Mouse (Mus musculus) small intestine, adult 2 months (tissue): ENCODE data around the gene Trim45. TPM values are rescaled to one million over a fixed set of nuclear protein-coding genes. Genes with fewer than 3 reads are reported as not detected.

ENCODE experiments used
- H3K27ac ChIP-seq: fragments of 200-500 bp; 2 replicates; pipeline ENCODE4 v1.5.1; 2012; ENCODE audit warnings: low read depth, low read length, control low read depth, inconsistent platforms; ENCODE audit not compliant: insufficient read depth
- H3K27me3 ChIP-seq: fragments of 200-500 bp; 2 replicates; pipeline ENCODE4 v1.6.1; 2012; ENCODE audit warnings: mild to moderate bottlenecking, moderate library complexity, low read length, inconsistent platforms; ENCODE audit not compliant: control insufficient read depth, insufficient read depth
- H3K36me3 ChIP-seq: fragments of 200-500 bp; 2 replicates; pipeline ENCODE4 v1.6.1; 2012; ENCODE audit warnings: mild to moderate bottlenecking, low read length, control low read depth, inconsistent platforms; ENCODE audit not compliant: control insufficient read depth, insufficient read depth
- H3K4me1 ChIP-seq: fragments of 200-500 bp; 2 replicates; pipeline ENCODE4 v1.6.1; 2012; ENCODE audit warnings: low read length, inconsistent platforms, mixed read lengths; ENCODE audit not compliant: control insufficient read depth, insufficient read depth, insufficient read length
- H3K4me3 ChIP-seq: fragments of 200-500 bp; 2 replicates; pipeline ENCODE4 v1.5.1; 2012; ENCODE audit warnings: low read depth, mild to moderate bottlenecking, control low read depth, inconsistent platforms, low read length, moderate library complexity
- CTCF ChIP-seq: fragments of 200-500 bp; IDR thresholded peaks from 2 replicates; pipeline ENCODE4 v1.5.1; 2012; ENCODE audit warnings: low read depth, mild to moderate bottlenecking, control low read depth, inconsistent platforms, low read length, moderate library complexity, mixed read lengths; ENCODE audit not compliant: insufficient replicate concordance, insufficient read length; ENCODE audit errors: extremely low read depth
- POLR2A ChIP-seq: fragments of 200-500 bp; IDR thresholded peaks from 2 replicates; pipeline ENCODE4 v1.6.1; 2012; ENCODE audit warnings: low read depth, mild to moderate bottlenecking, control low read depth, inconsistent platforms, low read length, moderate library complexity
- WGBS: fragments of 180-500 bp; shearing (Covaris S2); methylation state at CpG from one replicate; pipeline ENCODE4 v1.1.7; 2018; 5-methylcytosine and 5-hydroxymethylcytosine counted together
- polyA plus RNA-seq: library from polyadenylated mRNA; depleted of rRNA; stranded (reverse); fragments of >200 nt; gene quantifications from 2 replicates; pipeline ENCODE4 v1.2.3, GENCODE M21; 2012; rRNA removed

Trim45 gene
- 0.46 and 0.82 TPM in 2 replicates for polyA plus RNA-seq

DNA sequence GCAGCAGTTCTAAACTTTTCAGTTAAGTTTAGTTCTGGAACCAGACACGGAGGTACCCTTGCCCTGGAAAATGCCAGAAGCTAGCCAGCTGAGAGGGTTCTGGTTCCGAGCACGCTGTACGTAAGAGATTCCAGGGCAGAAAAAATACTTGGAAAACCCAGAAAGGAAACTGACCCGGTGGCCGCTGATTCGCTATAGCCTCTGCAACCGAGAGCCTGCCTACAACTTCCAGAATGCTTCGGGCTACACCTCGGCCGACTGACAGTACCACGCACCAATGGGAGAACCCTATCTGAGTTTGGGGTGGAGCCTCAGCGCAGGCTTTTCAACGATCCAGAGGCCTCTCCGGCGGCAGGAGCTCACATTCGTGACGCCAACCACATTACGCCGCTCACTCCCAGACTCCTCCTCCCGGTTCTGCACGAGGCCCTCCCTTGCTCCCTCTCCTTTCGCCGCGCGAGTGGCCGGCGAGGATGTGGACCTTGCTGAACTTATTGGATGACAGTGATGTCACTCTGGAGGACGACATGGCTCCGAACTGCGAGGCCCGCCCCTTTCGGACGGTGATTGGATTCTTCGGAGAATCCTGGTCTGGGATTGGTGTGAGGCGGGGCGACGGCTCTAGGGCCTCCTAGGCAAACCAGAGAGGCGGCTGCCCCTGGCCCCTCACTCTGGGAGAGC lies at the start of gene Trim45:
Gene Trim45, plus strand, starts transcription at position 378 of the 681 bp plus-strand sequence.
- H3K4me1 ChIP-seq, result peaks cover 3% of the 10 kb centered on the region; the same call in 1 of the 2 replicates
- H3K36me3 ChIP-seq, result no peaks in the 10 kb centered on the region
- TF ChIP-seq CTCF (no peak), POLR2A (peak; percentile 53; the same call in 1 of the 2 replicates)
- H3K27ac ChIP-seq, result 0 out of 2 replicates have a peak within 1 kb of the TSS, but pooled peaks have one; percentile 33
- peak within 1 kb of the TSS; percentile 67 for H3K4me3 ChIP-seq
- under 1% methylated on average over 39 of the region's 39 CpGs for WGBS
- H3K27me3 ChIP-seq, result no peaks in the 10 kb centered on the region

DNA sequence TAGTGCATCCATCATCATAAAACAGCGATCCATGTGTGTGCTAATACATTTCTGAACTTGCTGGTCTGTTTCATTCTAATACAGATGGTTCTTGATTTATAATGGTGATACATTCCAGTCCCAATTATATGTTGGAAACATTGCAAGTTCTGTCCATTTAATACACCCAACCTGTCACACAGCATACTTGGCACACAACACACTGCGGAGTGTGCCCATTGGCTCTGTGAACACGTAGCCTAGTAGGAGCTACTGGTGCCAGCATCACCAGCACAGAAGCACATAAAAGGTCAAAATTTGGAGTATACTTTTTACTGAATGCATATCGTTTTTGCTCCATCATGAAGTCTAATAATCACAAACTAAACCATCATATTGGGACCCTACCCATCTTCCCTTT lies 44.9 kb upstream of the Trim45 start:
- WGBS, result 91% methylated on average over 4 of the region's 4 CpGs
- H3K36me3 ChIP-seq, result no peaks in the 10 kb centered on the region
- no peak overlapping the region for H3K4me3 ChIP-seq
- no peak for TF ChIP-seq CTCF
- no peak for TF ChIP-seq POLR2A
- no peaks in the 10 kb centered on the region for H3K4me1 ChIP-seq
- H3K27ac ChIP-seq, result no peak overlapping the region
- no peaks in the 10 kb centered on the region for H3K27me3 ChIP-seq

DNA sequence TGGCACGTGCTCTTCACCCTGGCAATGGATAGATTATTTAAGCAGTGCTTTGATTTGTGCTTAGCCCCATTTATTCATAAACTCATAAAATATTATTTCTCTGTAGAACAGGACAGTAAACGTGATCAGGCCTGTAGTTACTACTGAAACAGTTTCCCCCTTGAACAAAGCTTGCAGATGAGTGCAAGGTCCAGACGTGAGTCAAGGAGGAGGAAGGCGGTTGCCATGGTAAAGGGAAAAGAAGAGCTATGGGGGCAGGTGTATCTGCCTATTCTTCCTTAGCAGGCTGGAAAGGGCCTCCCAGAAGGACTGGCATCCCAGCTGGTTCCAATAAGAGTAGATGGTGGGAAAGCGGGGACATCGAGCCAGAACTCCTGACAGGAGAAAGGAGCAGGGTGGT lies 40.6 kb upstream of the Trim45 start:
- WGBS, result 53% methylated on average over 6 of the region's 6 CpGs
- H3K36me3 ChIP-seq, result no peaks in the 10 kb centered on the region
- TF ChIP-seq POLR2A (no peak), CTCF (no peak)
- no peaks in the 10 kb centered on the region for H3K27me3 ChIP-seq
- H3K27ac ChIP-seq, result no peak overlapping the region
- no peaks in the 10 kb centered on the region for H3K4me1 ChIP-seq
- H3K4me3 ChIP-seq, result no peak overlapping the region

DNA sequence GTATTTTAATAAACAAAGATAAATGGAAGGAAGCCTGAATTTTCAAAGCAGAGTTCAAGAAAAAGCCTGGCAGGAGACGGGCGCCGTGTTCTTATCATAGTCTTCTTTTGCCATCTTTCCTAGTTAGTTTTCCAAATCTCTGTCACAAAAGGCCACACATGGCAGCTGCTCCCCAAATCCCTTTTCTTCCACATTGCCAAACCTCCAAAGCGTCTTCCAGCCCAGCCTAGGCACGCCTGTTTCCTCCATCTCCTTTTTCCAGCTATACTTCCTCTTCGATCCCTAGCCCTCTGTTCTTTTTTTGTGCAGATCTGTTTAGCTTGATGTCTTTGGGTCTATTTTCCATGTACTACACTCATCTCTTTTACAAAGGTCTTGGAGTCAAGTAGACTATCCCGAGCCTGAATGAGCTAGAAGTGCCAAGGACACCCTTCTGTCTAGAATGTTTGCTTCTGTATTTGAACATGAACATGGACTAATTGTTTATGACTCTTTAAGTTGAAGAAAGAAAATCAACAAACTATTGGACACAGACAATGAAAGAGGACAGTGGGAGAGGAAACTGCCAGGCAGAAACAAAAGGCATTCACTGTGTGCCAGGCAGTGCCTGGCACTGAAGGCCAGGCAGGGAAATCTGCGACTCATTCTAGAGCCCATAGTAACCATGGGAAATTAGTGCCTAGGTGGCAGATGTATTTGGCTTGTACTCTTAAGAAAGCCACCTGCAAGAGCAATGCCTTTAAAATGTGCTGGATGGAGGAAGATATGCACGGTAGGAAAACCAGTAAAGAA lies 40.0 kb upstream of the Trim45 start:
- H3K4me1 ChIP-seq, result no peaks in the 10 kb centered on the region
- 75% methylated on average over 9 of the region's 9 CpGs for WGBS
- H3K27me3 ChIP-seq, result no peaks in the 10 kb centered on the region
- H3K4me3 ChIP-seq, result no peak overlapping the region
- no peaks in the 10 kb centered on the region for H3K36me3 ChIP-seq
- TF ChIP-seq POLR2A (no peak), CTCF (no peak)
- no peak overlapping the region for H3K27ac ChIP-seq

DNA sequence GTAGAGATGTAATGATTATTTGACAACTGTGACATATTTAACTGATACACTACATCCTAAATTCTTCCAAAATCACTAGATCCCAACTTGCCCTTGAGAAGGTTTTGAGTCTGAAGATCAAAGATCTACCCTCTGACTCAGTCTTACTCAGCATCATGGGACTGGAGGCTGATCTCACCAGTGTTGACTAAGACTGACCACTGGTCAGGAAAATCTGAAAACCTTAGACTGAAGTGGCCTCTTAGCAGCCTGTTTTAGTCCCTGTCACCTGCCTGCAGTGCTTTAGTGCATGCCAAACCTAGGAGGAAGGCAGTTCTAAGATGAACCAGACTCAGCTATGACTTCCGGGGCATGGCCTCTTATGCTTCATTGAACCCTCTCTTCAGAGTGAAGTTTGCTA lies 32.8 kb upstream of the Trim45 start:
- H3K27ac ChIP-seq, result no peak overlapping the region
- no peaks in the 10 kb centered on the region for H3K27me3 ChIP-seq

DNA sequence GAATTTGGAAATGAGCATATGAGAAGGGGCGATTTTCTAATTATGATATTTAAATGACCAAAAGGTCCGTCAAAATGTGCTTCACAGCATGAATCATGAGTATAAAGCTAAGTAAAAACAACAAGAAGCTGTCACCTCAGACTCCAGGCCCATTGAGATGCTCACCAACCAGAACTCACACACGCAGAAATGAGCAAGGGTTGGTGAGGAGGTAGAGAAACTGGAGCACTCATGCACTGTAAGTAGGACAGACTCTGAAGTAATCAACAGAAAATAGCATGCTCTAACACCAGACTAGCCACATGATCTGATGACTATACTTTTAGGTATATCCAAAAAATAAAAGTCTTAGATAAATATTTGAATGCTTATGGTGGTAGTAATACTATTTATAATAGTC lies 31.6 kb upstream of the Trim45 start:
- TF ChIP-seq POLR2A (no peak), CTCF (no peak)
- no peaks in the 10 kb centered on the region for H3K4me1 ChIP-seq

More for the DNA sequence above, 32.8 kb upstream of the Trim45 start:
- Histone ChIP-seq H3K36me3 (no peaks in the 10 kb centered on the region), H3K4me3 (no peak overlapping the region), H3K4me1 (no peaks in the 10 kb centered on the region)
- TF ChIP-seq POLR2A (no peak), CTCF (no peak)
- 91% methylated on average over 1 of the region's 1 CpGs for WGBS

More for the DNA sequence above, 31.6 kb upstream of the Trim45 start:
- 94% methylated on average over 3 of the region's 3 CpGs for WGBS
- H3K27ac ChIP-seq, result no peak overlapping the region
- no peak overlapping the region for H3K4me3 ChIP-seq
- no peaks in the 10 kb centered on the region for H3K36me3 ChIP-seq
- H3K27me3 ChIP-seq, result no peaks in the 10 kb centered on the region
